Comparison of ENCODE assay signal across 9 mouse cellular contexts in the genomic region with DNA sequence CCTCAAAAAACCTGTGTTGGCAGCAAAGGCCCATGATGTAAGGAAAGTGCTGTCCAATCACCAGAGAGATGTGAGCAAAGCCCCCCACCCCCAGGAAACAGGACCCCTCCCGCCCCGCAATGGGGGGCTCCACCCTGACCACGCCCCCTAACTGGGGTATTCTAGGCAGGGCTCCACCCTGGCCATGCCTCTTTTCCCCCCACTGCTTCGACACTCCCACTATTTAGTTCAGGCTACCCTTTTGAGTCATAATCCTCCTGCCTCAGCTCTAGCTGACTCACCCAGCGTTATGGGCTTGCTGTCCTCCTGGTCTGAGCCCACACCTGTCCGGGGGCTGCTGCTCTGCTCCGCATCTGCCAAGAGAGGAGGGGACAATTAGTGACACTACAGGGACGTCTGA. TPM values are rescaled to one million over a fixed set of nuclear protein-coding genes. Genes with fewer than 3 reads are reported as not detected.
DNase-seq lines count a peak whose midpoint lies in the region; ATAC-seq and TF ChIP-seq lines count a peak whose summit lies in the region.
"Had no signal": no experiment of that assay in that cellular context is flagged by ENCODE, and none has a peak within 500 bp of the region (broad histone marks: within the 10 kb centered on the region; RNA-seq: fewer than 3 reads in every experiment).

No protein-coding gene starts in this region.

- ATAC-seq in hindbrain, embryonic 12.5 days (ENCODE audit: low FRiP score): no peak
- ATAC-seq in liver, embryonic 16.5 days (ENCODE audit: low read depth): no peak
- ATAC-seq in activated CD4-positive, CD25-positive, alpha-beta regulatory T cell, adult 4 months: no peak

- peak overlapping the region; percentile 96 for H3K27ac ChIP-seq in layer of hippocampus, adult 2 months
- peak overlapping the region; percentile 75 for H3K27ac ChIP-seq in bone marrow, adult 2 months (ENCODE audit: control insufficient read depth, insufficient read depth, low read depth, low read length, poor library complexity)
- peak overlapping the region; percentile 25 for H3K27ac ChIP-seq in hindbrain, embryonic 12.5 days
- peak overlapping the region; percentile 63 for H3K27ac ChIP-seq in liver, embryonic 16.5 days (ENCODE audit: low read length)

- H3K4me3 ChIP-seq in layer of hippocampus, adult 2 months: no peak overlapping the region
- H3K4me3 ChIP-seq in bone marrow, adult 2 months (replicated peaks; ENCODE audit: control insufficient read depth, low read depth, low read length): no peak overlapping the region
- H3K4me3 ChIP-seq in hindbrain, embryonic 12.5 days: no peak overlapping the region
- H3K4me3 ChIP-seq in liver, embryonic 16.5 days (ENCODE audit: low read depth, low read length): no peak overlapping the region

- no peak for TF ChIP-seq CTCF in layer of hippocampus, adult 2 months (conservative IDR thresholded peaks at IDR 0.05)
- no peak for TF ChIP-seq CTCF in bone marrow, adult 2 months (IDR thresholded peaks at IDR 0.05; ENCODE audit: control insufficient read depth, insufficient read depth, low read length)

- H3K27me3 ChIP-seq in hindbrain, embryonic 12.5 days: peaks cover 40% of the 10 kb centered on the region
- H3K27me3 ChIP-seq in liver, embryonic 16.5 days (ENCODE audit: control insufficient read depth, insufficient read depth, low read depth, low read length): peaks cover 36% of the 10 kb centered on the region

- no peaks in the 10 kb centered on the region for H3K9me3 ChIP-seq in hindbrain, embryonic 12.5 days (replicated peaks)
- H3K9me3 ChIP-seq in liver, embryonic 16.5 days (replicated peaks; ENCODE audit: control insufficient read depth, low read length): no peaks in the 10 kb centered on the region

- H3K36me3 ChIP-seq in hindbrain, embryonic 12.5 days: peaks cover 16% of the 10 kb centered on the region
- H3K36me3 ChIP-seq in liver, embryonic 16.5 days (ENCODE audit: control insufficient read depth, insufficient read depth): no peaks in the 10 kb centered on the region

- 26% methylated on average over 8 of the region's 8 CpGs for WGBS in bone marrow, adult 2 months
- WGBS in hindbrain, embryonic 12.5 days: 10% methylated on average over 8 of the region's 8 CpGs
- WGBS in liver, embryonic 16.5 days (ENCODE audit: insufficient replicate concordance): 8% methylated on average over 8 of the region's 8 CpGs

- no peak for TF ChIP-seq POLR2A in bone marrow, adult 2 months (IDR thresholded peaks at IDR 0.05; ENCODE audit: borderline replicate concordance, control insufficient read depth, low read depth, low read length)

- H3K9ac ChIP-seq in hindbrain, embryonic 12.5 days: no peak overlapping the region
- H3K9ac ChIP-seq in liver, embryonic 16.5 days (ENCODE audit: low read depth, low read length): no peak overlapping the region

- peaks cover 24% of the 10 kb centered on the region for H3K4me1 ChIP-seq in bone marrow, adult 2 months (ENCODE audit: control insufficient read depth, insufficient read depth, low read length)
- H3K4me1 ChIP-seq in hindbrain, embryonic 12.5 days: peaks cover 78% of the 10 kb centered on the region
- H3K4me1 ChIP-seq in liver, embryonic 16.5 days (ENCODE audit: control insufficient read depth, low read depth, low read length): peaks cover 56% of the 10 kb centered on the region

- no peak for DNase-seq in layer of hippocampus, adult 2 months (ENCODE audit: low spot score in 2 of 2)
- no peak for DNase-seq in layer of hippocampus, adult 18-20 months (ENCODE audit: low spot score in 2 of 2)
- no peak for DNase-seq in spleen, postnatal 4 days (ENCODE audit: low spot score in 2 of 2)

- H3K4me2 ChIP-seq in hindbrain, embryonic 12.5 days (replicated peaks): no peak overlapping the region
- 0 out of 2 replicates have a peak overlapping the region, but pooled peaks have one; percentile 13 for H3K4me2 ChIP-seq in liver, embryonic 16.5 days (ENCODE audit: low read depth, low read length)

RNA-seq across cellular contexts. Expression of a gene that starts 16.5 kb away (rescaled TPM):
- 1 to 10 TPM; 1.9 to 2.1 TPM for total RNA-seq in layer of hippocampus, adult 2 months (2021)
- 1 to 10 TPM; 1.8 to 2.4 TPM for total RNA-seq in layer of hippocampus, adult 18-20 months (2021)
- polyA plus RNA-seq in bone marrow, adult 2 months (2011; ENCODE audit: insufficient read depth, insufficient read length, low replicate concordance, missing spikeins): 7.9 and 18.0 TPM in 2 replicates
- polyA plus RNA-seq in hindbrain, embryonic 12.5 days (2016; fragmentation: Nextera tagmentation; extraction: Ambion mirVana): 1.9 and 2.7 TPM in 2 replicates
- polyA plus RNA-seq in liver, embryonic 16.5 days (2015; fragmentation: Nextera tagmentation; extraction: Ambion mirVana): 1.7 and 4.1 TPM in 2 replicates
- 10 to 100 TPM in 1 of 2 experiments, 1 to 10 TPM in 1; 7.3 to 13.3 TPM for polyA plus RNA-seq in activated CD4-positive, CD25-positive, alpha-beta regulatory T cell, adult 4 months (2017; shearing (Covaris generic))

RNA-seq across cellular contexts. Expression of a gene that starts 20.5 kb away (rescaled TPM):
- 1 to 10 TPM; 5.5 to 8.1 TPM for total RNA-seq in layer of hippocampus, adult 2 months (2021)
- 1 to 10 TPM; 4.2 to 6.9 TPM for total RNA-seq in layer of hippocampus, adult 18-20 months (2021)
- not detected in 2 replicates for polyA plus RNA-seq in bone marrow, adult 2 months (2011; ENCODE audit: insufficient read depth, insufficient read length, low replicate concordance, missing spikeins)
- 1.1 and 2.4 TPM in 2 replicates for polyA plus RNA-seq in hindbrain, embryonic 12.5 days (2016; fragmentation: Nextera tagmentation; extraction: Ambion mirVana)
- polyA plus RNA-seq in liver, embryonic 16.5 days (2015; fragmentation: Nextera tagmentation; extraction: Ambion mirVana): 0.44 and 0.48 TPM in 2 replicates
- 1 to 10 TPM in 1 of 2 experiments, not detected in 1; 1.4 TPM for polyA plus RNA-seq in activated CD4-positive, CD25-positive, alpha-beta regulatory T cell, adult 4 months (2017; shearing (Covaris generic))
- total RNA-seq: hematopoietic stem cell, adult 5-6 weeks; neutrophil, adult 5-6 weeks had no signal

RNA-seq across cellular contexts. Expression of a gene that starts 25.1 kb away (rescaled TPM):
- total RNA-seq in layer of hippocampus, adult 2 months (2021): 1 to 10 TPM; 4.4 to 6.1 TPM
- 1 to 10 TPM; 4.1 to 4.8 TPM for total RNA-seq in layer of hippocampus, adult 18-20 months (2021)
- 3.4 and 4.3 TPM in 2 replicates for polyA plus RNA-seq in bone marrow, adult 2 months (2011; ENCODE audit: insufficient read depth, insufficient read length, low replicate concordance, missing spikeins)
- polyA plus RNA-seq in hindbrain, embryonic 12.5 days (2016; fragmentation: Nextera tagmentation; extraction: Ambion mirVana): 5.7 and 5.9 TPM in 2 replicates
- 0.54 and 0.55 TPM in 2 replicates for polyA plus RNA-seq in liver, embryonic 16.5 days (2015; fragmentation: Nextera tagmentation; extraction: Ambion mirVana)
- 1 to 10 TPM; 1.1 to 1.2 TPM for polyA plus RNA-seq in activated CD4-positive, CD25-positive, alpha-beta regulatory T cell, adult 4 months (2017; shearing (Covaris generic))

RNA-seq across cellular contexts. Expression of a gene that starts 25.1 kb away (rescaled TPM):
- 10 to 100 TPM; 75.9 to 79.7 TPM for total RNA-seq in layer of hippocampus, adult 2 months (2021)
- total RNA-seq in layer of hippocampus, adult 18-20 months (2021): 10 to 100 TPM; 82.0 to 82.9 TPM
- 14.6 and 23.0 TPM in 2 replicates for polyA plus RNA-seq in bone marrow, adult 2 months (2011; ENCODE audit: insufficient read depth, insufficient read length, low replicate concordance, missing spikeins)
- polyA plus RNA-seq in hindbrain, embryonic 12.5 days (2016; fragmentation: Nextera tagmentation; extraction: Ambion mirVana): 62.7 and 67.5 TPM in 2 replicates
- 46.3 and 48.3 TPM in 2 replicates for polyA plus RNA-seq in liver, embryonic 16.5 days (2015; fragmentation: Nextera tagmentation; extraction: Ambion mirVana)
- 10 to 100 TPM; 12.7 to 13.7 TPM for polyA plus RNA-seq in activated CD4-positive, CD25-positive, alpha-beta regulatory T cell, adult 4 months (2017; shearing (Covaris generic))

RNA-seq across cellular contexts. Expression of a gene that starts 31.0 kb away (rescaled TPM):
- total RNA-seq in layer of hippocampus, adult 2 months (2021): 10 to 100 TPM; 70.1 to 72.0 TPM
- total RNA-seq in layer of hippocampus, adult 18-20 months (2021): 10 to 100 TPM; 70.8 to 72.5 TPM
- polyA plus RNA-seq in bone marrow, adult 2 months (2011; ENCODE audit: insufficient read depth, insufficient read length, low replicate concordance, missing spikeins): 126 and 131 TPM in 2 replicates
- 132 and 134 TPM in 2 replicates for polyA plus RNA-seq in hindbrain, embryonic 12.5 days (2016; fragmentation: Nextera tagmentation; extraction: Ambion mirVana)
- 128 and 138 TPM in 2 replicates for polyA plus RNA-seq in liver, embryonic 16.5 days (2015; fragmentation: Nextera tagmentation; extraction: Ambion mirVana)
- polyA plus RNA-seq in activated CD4-positive, CD25-positive, alpha-beta regulatory T cell, adult 4 months (2017; shearing (Covaris generic)): 10 to 100 TPM; 19.3 to 20.1 TPM

Comparison
In these comparisons a context has a peak if more than half of its experiments do, and no peak if none do; other contexts are left out.
1. H3K27ac ChIP-seq: peak in every context shown above with its lines; median percentile 96 in layer of hippocampus, adult 2 months; 75 in bone marrow, adult 2 months; 63 in liver, embryonic 16.5 days; 25 in hindbrain, embryonic 12.5 days.